Mouse (Mus musculus) liver, embryonic 15.5 days (tissue): ENCODE data around the gene Nup210. TPM values are rescaled to one million over a fixed set of nuclear protein-coding genes. Genes with fewer than 3 reads are reported as not detected.

ENCODE experiments used
- ATAC-seq: fragments of 200-750 bp; cut with Nextera tagmentation; 2 replicates; pipeline ENCODE4 v1.8.0; 2017; ENCODE audit warnings: moderate number of reproducible peaks, mild to moderate bottlenecking, moderate library complexity; ENCODE audit not compliant: insufficient read depth
- H3K27ac ChIP-seq: fragments of 300-500 bp; sonication (generic); replicated peaks from 2 replicates; pipeline ENCODE4 v1.5.1; 2015; ENCODE audit warnings: mild to moderate bottlenecking, inconsistent platforms
- H3K27me3 ChIP-seq: fragments of 300-500 bp; sonication (generic); 2 replicates; pipeline ENCODE4 v1.6.1; 2015; ENCODE audit warnings: mild to moderate bottlenecking, inconsistent platforms
- H3K36me3 ChIP-seq: fragments of 300-500 bp; sonication (generic); replicated peaks from 2 replicates; pipeline ENCODE4 v1.6.1; 2015; ENCODE audit warnings: moderate library complexity, mild to moderate bottlenecking, inconsistent platforms
- H3K4me1 ChIP-seq: fragments of 300-500 bp; sonication (generic); replicated peaks from 2 replicates; pipeline ENCODE4 v1.6.1; 2015; ENCODE audit warnings: inconsistent platforms
- H3K4me2 ChIP-seq: fragments of 300-500 bp; sonication (generic); 2 replicates; pipeline ENCODE4 v1.6.1; 2015; ENCODE audit warnings: moderate library complexity, mild to moderate bottlenecking, inconsistent platforms
- H3K4me3 ChIP-seq: fragments of 300-500 bp; sonication (generic); replicated peaks from 2 replicates; pipeline ENCODE4 v1.5.1; 2015; ENCODE audit warnings: mild to moderate bottlenecking, inconsistent platforms
- H3K9ac ChIP-seq: fragments of 300-500 bp; sonication (generic); 2 replicates; pipeline ENCODE4 v1.6.1; 2015; ENCODE audit warnings: moderate library complexity, mild to moderate bottlenecking, inconsistent platforms
- H3K9me3 ChIP-seq: fragments of 300-500 bp; sonication (generic); replicated peaks from 2 replicates; pipeline ENCODE4 v1.6.1; 2016; ENCODE audit warnings: inconsistent platforms
- WGBS: fragments of 180-500 bp; shearing (Covaris S2); methylation state at CpG from one replicate; pipeline ENCODE4 v1.1.7; 2015; ENCODE audit warnings: mixed read lengths; ENCODE audit not compliant: insufficient replicate concordance; 5-methylcytosine and 5-hydroxymethylcytosine counted together
- polyA plus RNA-seq: library from polyadenylated mRNA; unstranded; fragments of >200 nt; fragmentation: Nextera tagmentation; extraction: Ambion mirVana; gene quantifications from 2 replicates; pipeline ENCODE4 v1.2.1, GENCODE M21; 2015

Nup210 gene
- polyA plus RNA-seq, 1 experiment from 2014 or later, result 32.0 TPM

- H3K4me1 ChIP-seq, result no peaks in the 10 kb centered on the region
- no peak for ATAC-seq
- H3K9me3 ChIP-seq, result no peaks in the 10 kb centered on the region
- 65% methylated on average over 2 of the region's 2 CpGs for WGBS
- H3K4me2 ChIP-seq, result no peak overlapping the region
- H3K27ac ChIP-seq, result no peak overlapping the region
- H3K4me3 ChIP-seq, result no peak overlapping the region
- peaks cover 98% of the 10 kb centered on the region for H3K36me3 ChIP-seq
- no peaks in the 10 kb centered on the region for H3K27me3 ChIP-seq
- H3K9ac ChIP-seq, result no peak overlapping the region
Observed at GRCm38 (mm10) chr6:91061296-91061695, 55.3 kb downstream of the Nup210 start.

DNA sequence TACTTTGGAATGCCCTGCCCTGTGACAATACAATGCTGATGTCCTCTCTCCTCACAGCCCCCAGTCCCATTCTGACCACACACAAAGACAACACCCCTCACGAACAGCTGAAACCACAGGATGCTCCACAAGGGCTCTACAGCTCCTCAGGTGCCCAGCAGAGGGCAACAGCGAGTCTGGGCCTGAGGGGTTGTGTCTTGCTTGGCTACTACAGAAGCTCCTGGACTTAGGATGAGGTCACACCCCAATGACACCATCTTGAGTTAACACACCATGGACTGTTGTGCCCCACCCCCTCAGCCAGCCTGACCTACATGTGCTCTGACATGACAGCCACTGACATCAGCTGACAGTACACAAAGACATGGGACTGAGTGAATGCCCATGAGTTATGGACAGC lies 56.9 kb downstream of the Nup210 start:
- Histone ChIP-seq H3K36me3 (peaks cover 98% of the 10 kb centered on the region), H3K4me3 (no peak overlapping the region), H3K27ac (no peak overlapping the region), H3K4me1 (no peaks in the 10 kb centered on the region), H3K27me3 (no peaks in the 10 kb centered on the region), H3K9me3 (no peaks in the 10 kb centered on the region), H3K4me2 (no peak overlapping the region), H3K9ac (no peak overlapping the region)
- ATAC-seq, result peak; percentile 34; the same call in 1 of the 2 replicates
- WGBS, result 44% methylated on average over 2 of the region's 2 CpGs

DNA sequence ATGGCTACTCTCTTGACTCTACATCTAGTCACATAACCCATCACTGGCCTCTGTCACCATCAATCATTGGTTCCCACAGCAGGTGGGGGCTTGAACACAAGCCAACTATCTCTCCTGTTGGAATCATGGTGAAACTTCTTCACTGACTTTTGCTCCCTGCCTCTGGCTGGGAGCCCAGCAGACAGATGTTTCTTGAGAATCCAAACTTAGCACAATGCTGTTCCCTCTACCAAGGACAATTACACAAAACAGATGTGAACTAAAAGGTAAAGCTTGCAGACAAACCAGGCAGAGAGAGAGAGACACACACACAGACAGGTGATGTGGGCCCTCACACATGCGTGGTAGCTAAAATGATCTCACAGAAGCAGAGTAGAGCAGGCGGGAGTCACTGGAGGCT lies 58.6 kb downstream of the Nup210 start:
- no peak for ATAC-seq
- Histone ChIP-seq H3K27me3 (no peaks in the 10 kb centered on the region), H3K4me3 (no peak overlapping the region), H3K4me1 (no peaks in the 10 kb centered on the region), H3K9ac (no peak overlapping the region), H3K4me2 (no peak overlapping the region), H3K36me3 (peaks cover 98% of the 10 kb centered on the region), H3K27ac (no peak overlapping the region), H3K9me3 (no peaks in the 10 kb centered on the region)
- WGBS, result 83% methylated on average over 2 of the region's 2 CpGs

DNA sequence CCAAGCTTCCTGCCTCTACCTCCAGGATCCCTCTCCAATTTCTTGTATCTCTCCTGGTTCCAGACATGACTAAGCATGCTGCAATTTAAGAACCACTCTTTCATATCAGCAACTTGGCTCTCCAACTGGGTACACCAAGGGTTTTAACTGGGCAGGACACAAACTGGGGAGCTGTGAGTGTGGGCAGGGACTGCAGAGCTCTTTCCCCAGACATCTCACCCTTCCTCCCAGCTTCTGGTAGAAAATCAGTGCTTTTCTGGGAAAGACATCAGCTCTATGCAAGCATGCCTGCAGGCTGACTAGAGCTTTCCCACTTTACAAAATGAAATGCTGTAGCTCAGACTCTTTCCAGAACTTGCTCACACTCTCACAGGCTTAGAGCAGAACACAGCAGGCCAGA lies 60.3 kb downstream of the Nup210 start:
- H3K4me1 ChIP-seq, result no peaks in the 10 kb centered on the region
- H3K27ac ChIP-seq, result no peak overlapping the region
- no peak overlapping the region for H3K4me2 ChIP-seq
- no peak overlapping the region for H3K4me3 ChIP-seq
- no peaks in the 10 kb centered on the region for H3K9me3 ChIP-seq
- peaks cover 100% of the 10 kb centered on the region for H3K36me3 ChIP-seq
- no peak overlapping the region for H3K9ac ChIP-seq
- ATAC-seq, result no peak
- H3K27me3 ChIP-seq, result no peaks in the 10 kb centered on the region

GRCm38 (mm10) chr6:91052572-91052971 lies 64.1 kb downstream of the Nup210 start:
- no peak overlapping the region for H3K27ac ChIP-seq
- no peak for ATAC-seq
- H3K9me3 ChIP-seq, result no peaks in the 10 kb centered on the region
- 91% methylated on average over 4 of the region's 4 CpGs for WGBS
- H3K36me3 ChIP-seq, result peaks cover 93% of the 10 kb centered on the region
- H3K4me2 ChIP-seq, result no peak overlapping the region
- H3K4me3 ChIP-seq, result no peak overlapping the region
- no peak overlapping the region for H3K9ac ChIP-seq
- H3K4me1 ChIP-seq, result no peaks in the 10 kb centered on the region
- no peaks in the 10 kb centered on the region for H3K27me3 ChIP-seq

- Histone ChIP-seq H3K9me3 (no peaks in the 10 kb centered on the region), H3K4me2 (no peak overlapping the region), H3K4me3 (no peak overlapping the region), H3K9ac (no peak overlapping the region), H3K4me1 (no peaks in the 10 kb centered on the region), H3K27ac (no peak overlapping the region), H3K27me3 (no peaks in the 10 kb centered on the region), H3K36me3 (peaks cover 93% of the 10 kb centered on the region)
- no peak for ATAC-seq
- WGBS, result 66% methylated on average over 7 of the region's 7 CpGs
Observed at GRCm38 (mm10) chr6:91048019-91048418, 68.6 kb downstream of the Nup210 start.

GRCm38 (mm10) chr6:91047434-91047833 lies 69.2 kb downstream of the Nup210 start:
- H3K9ac ChIP-seq, result no peak overlapping the region
- no peak overlapping the region for H3K4me3 ChIP-seq
- H3K4me2 ChIP-seq, result no peak overlapping the region
- H3K36me3 ChIP-seq, result peaks cover 93% of the 10 kb centered on the region
- WGBS, result 87% methylated on average over 5 of the region's 5 CpGs
- no peak overlapping the region for H3K27ac ChIP-seq
- H3K27me3 ChIP-seq, result no peaks in the 10 kb centered on the region
- H3K9me3 ChIP-seq, result no peaks in the 10 kb centered on the region
- no peak for ATAC-seq
- no peaks in the 10 kb centered on the region for H3K4me1 ChIP-seq

DNA sequence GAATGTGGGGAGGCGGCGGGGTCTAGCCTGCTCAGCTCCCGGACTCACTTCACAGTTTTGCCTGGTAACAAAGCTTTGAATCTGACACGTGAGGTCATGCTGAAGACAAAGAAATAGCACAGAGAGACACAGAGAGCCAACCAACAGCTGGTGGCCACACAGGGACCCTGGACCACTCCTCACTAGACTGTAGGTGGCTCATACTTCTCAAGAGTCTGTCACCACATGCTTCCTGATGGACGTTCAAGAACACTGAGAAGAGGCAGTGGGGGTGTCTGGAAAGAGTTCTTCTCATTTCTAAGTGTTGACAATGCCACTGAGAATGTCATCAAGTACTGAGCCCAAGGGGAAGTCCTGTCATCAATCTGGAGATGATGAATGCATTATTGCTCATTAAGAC lies 70.4 kb downstream of the Nup210 start:
- H3K4me1 ChIP-seq, result no peaks in the 10 kb centered on the region
- no peaks in the 10 kb centered on the region for H3K9me3 ChIP-seq
- no peak overlapping the region for H3K9ac ChIP-seq
- no peak for ATAC-seq
- H3K27me3 ChIP-seq, result no peaks in the 10 kb centered on the region
- no peak overlapping the region for H3K4me2 ChIP-seq
- H3K36me3 ChIP-seq, result peaks cover 95% of the 10 kb centered on the region
- WGBS, result 87% methylated on average over 5 of the region's 5 CpGs
- no peak overlapping the region for H3K4me3 ChIP-seq
- no peak overlapping the region for H3K27ac ChIP-seq

GRCm38 (mm10) chr6:91044628-91045331 lies 71.8 kb downstream of the Nup210 start:
- no peak overlapping the region for H3K4me2 ChIP-seq
- H3K36me3 ChIP-seq, result peaks cover 98% of the 10 kb centered on the region
- H3K9ac ChIP-seq, result no peak overlapping the region
- no peak overlapping the region for H3K27ac ChIP-seq
- 72% methylated on average over 6 of the region's 6 CpGs for WGBS
- H3K27me3 ChIP-seq, result no peaks in the 10 kb centered on the region
- no peaks in the 10 kb centered on the region for H3K4me1 ChIP-seq
- no peaks in the 10 kb centered on the region for H3K9me3 ChIP-seq
- no peak overlapping the region for H3K4me3 ChIP-seq
- ATAC-seq, result no peak

GRCm38 (mm10) chr6:91041287-91041686 lies 75.3 kb downstream of the Nup210 start:
- no peak overlapping the region for H3K4me3 ChIP-seq

DNA sequence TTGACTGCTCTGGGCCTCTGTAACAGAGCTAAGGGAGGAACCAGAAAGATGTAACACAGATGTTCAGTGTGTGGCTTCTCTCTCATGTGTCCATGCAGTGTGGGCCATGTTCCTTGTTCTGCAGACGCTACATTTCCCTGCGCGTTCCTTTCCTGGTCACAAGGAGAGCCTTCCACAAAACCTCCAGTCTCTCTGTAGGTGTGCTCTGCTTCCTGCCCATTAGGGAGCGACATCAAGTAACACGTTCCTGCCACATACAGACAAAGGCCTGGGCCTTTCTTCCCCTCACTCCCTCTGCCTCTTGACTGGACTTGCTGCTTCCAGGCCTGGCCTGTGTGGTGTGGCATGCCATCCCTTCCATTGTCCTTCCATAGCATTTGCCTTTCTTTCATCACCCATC lies 88.4 kb downstream of the Nup210 start:
- H3K27me3 ChIP-seq, result no peaks in the 10 kb centered on the region
- WGBS, result 91% methylated on average over 5 of the region's 5 CpGs
- H3K4me1 ChIP-seq, result no peaks in the 10 kb centered on the region
- H3K27ac ChIP-seq, result no peak overlapping the region
- no peak overlapping the region for H3K9ac ChIP-seq
- H3K9me3 ChIP-seq, result no peaks in the 10 kb centered on the region
- H3K36me3 ChIP-seq, result peaks cover 99% of the 10 kb centered on the region
- no peak for ATAC-seq
- no peak overlapping the region for H3K4me2 ChIP-seq
- H3K4me3 ChIP-seq, result no peak overlapping the region

More at GRCm38 (mm10) chr6:91041287-91041686, 75.3 kb downstream of the Nup210 start:
- Histone ChIP-seq H3K36me3 (peaks cover 100% of the 10 kb centered on the region), H3K9me3 (no peaks in the 10 kb centered on the region), H3K4me2 (no peak overlapping the region), H3K27me3 (no peaks in the 10 kb centered on the region), H3K9ac (no peak overlapping the region), H3K27ac (no peak overlapping the region), H3K4me1 (no peaks in the 10 kb centered on the region)
- ATAC-seq, result no peak
- 82% methylated on average over 5 of the region's 5 CpGs for WGBS

GRCm38 (mm10) chr6:91020810-91021209 lies 95.8 kb downstream of the Nup210 start:
- no peak for ATAC-seq
- H3K36me3 ChIP-seq, result peaks cover 93% of the 10 kb centered on the region
- H3K27me3 ChIP-seq, result no peaks in the 10 kb centered on the region
- no peak overlapping the region for H3K4me3 ChIP-seq
- 88% methylated on average over 7 of the region's 7 CpGs for WGBS
- H3K4me1 ChIP-seq, result no peaks in the 10 kb centered on the region
- H3K4me2 ChIP-seq, result no peak overlapping the region
- H3K9ac ChIP-seq, result no peak overlapping the region
- no peak overlapping the region for H3K27ac ChIP-seq
- no peaks in the 10 kb centered on the region for H3K9me3 ChIP-seq
